Mouse (Mus musculus) heart, adult 2 months (tissue): ENCODE data around the gene Dqx1. TPM values are rescaled to one million over a fixed set of nuclear protein-coding genes. Genes with fewer than 3 reads are reported as not detected.

Source experiments
- DNase-seq, 2 experiments: peaks; one replicate each; pipeline ENCODE4 v3.0.0; 2021
- H3K27ac ChIP-seq: fragments of 200-600 bp; 2 replicates; pipeline ENCODE4 v1.8.1; 2022
- H3K27me3 ChIP-seq: fragments of 200-500 bp; 2 replicates; pipeline ENCODE4 v1.6.1; 2012; ENCODE audit warnings: mild to moderate bottlenecking, low read length, inconsistent platforms, mixed read lengths; ENCODE audit not compliant: control insufficient read depth, insufficient read depth
- H3K36me3 ChIP-seq: fragments of 200-500 bp; 2 replicates; pipeline ENCODE4 v1.6.1; 2012; ENCODE audit warnings: low read length, inconsistent platforms; ENCODE audit not compliant: control insufficient read depth, insufficient read depth
- H3K4me1 ChIP-seq: fragments of 200-500 bp; 2 replicates; pipeline ENCODE4 v1.6.1; 2011; ENCODE audit warnings: low read length; ENCODE audit not compliant: control insufficient read depth, insufficient read depth
- H3K4me3 ChIP-seq: fragments of 200-600 bp; 2 replicates; pipeline ENCODE4 v1.8.1; 2022
- H3K79me2 ChIP-seq: fragments of 200-500 bp; replicated peaks from 2 replicates; pipeline ENCODE4 v1.6.1; 2012; ENCODE audit warnings: mild to moderate bottlenecking, inconsistent platforms, low read length, moderate library complexity, mixed read lengths; ENCODE audit not compliant: control insufficient read depth, insufficient read depth
- H3K9ac ChIP-seq: fragments of 200-500 bp; 2 replicates; pipeline ENCODE4 v1.6.1; 2012; ENCODE audit warnings: low read depth, mild to moderate bottlenecking, control low read depth, inconsistent platforms, low read length, mixed read lengths
- CTCF ChIP-seq: fragments of 200-600 bp; IDR thresholded peaks from 2 replicates; pipeline ENCODE4 v1.8.1; 2022; ENCODE audit warnings: antibody characterized with exemption, mild to moderate bottlenecking, moderate library complexity
- EP300 ChIP-seq: fragments of 200-500 bp; IDR thresholded peaks from 2 replicates; pipeline ENCODE4 v1.6.1; 2011; ENCODE audit warnings: low read depth, low read length, control low read depth; ENCODE audit not compliant: insufficient read depth
- POLR2A ChIP-seq: fragments of 200-500 bp; IDR thresholded peaks from 2 replicates; pipeline ENCODE4 v1.6.1; 2011; ENCODE audit warnings: mild to moderate bottlenecking, low read depth, low read length, control low read depth; ENCODE audit not compliant: insufficient read depth
- WGBS: fragments of 180-500 bp; shearing (Covaris S2); methylation state at CpG from one replicate; pipeline ENCODE4 v1.1.7; 2018; 5-methylcytosine and 5-hydroxymethylcytosine counted together
- intact Hi-C: fragments of 180-260 bp; cut with DNase I; formaldehyde crosslinking; loops from one replicate; pipeline ENCODE4 v1.15.1; 2025
- polyA plus RNA-seq: library from polyadenylated mRNA; depleted of rRNA; stranded (reverse); fragments of >200 nt; gene quantifications from 2 replicates; pipeline ENCODE4 v1.2.3, GENCODE M21; 2012
- total RNA-seq, 2 experiments: library from RNA; stranded (reverse); gene quantifications; 2 replicates each; pipeline ENCODE4 v1.2.3; 2021

The Dqx1 gene
- total and polyA plus RNA-seq, 3 experiments: 0.65 to 1.4 (median 0.80) TPM

- no peak for DNase-seq
- Histone ChIP-seq H3K36me3 (no peaks in the 10 kb centered on the region), H3K9ac (no peak overlapping the region), H3K4me3 (no peak overlapping the region), H3K79me2 (no peaks in the 10 kb centered on the region), H3K27ac (no peak overlapping the region; the same call in 1 of the 2 replicates), H3K4me1 (peaks cover 5% of the 10 kb centered on the region), H3K27me3 (no peaks in the 10 kb centered on the region)
- WGBS: 49% methylated on average over 12 of the region's 12 CpGs
- TF ChIP-seq CTCF: no peak
- TF ChIP-seq EP300: no peak
- no peak for TF ChIP-seq POLR2A
- intact Hi-C loops: no loop called here
These were observed 42.9 kb upstream of the Dqx1 start for GRCm38 (mm10) chr6:83014482-83015466.

GRCm38 (mm10) chr6:83015749-83016148, 41.9 kb upstream of the Dqx1 start:
- Histone ChIP-seq H3K4me3 (no peak overlapping the region), H3K27ac (no peak overlapping the region), H3K27me3 (no peaks in the 10 kb centered on the region), H3K9ac (no peak overlapping the region), H3K4me1 (peaks cover 3% of the 10 kb centered on the region), H3K36me3 (no peaks in the 10 kb centered on the region), H3K79me2 (no peaks in the 10 kb centered on the region)
- WGBS: 91% methylated on average over 2 of the region's 2 CpGs
- TF ChIP-seq POLR2A: no peak
- TF ChIP-seq EP300: no peak
- no peak for TF ChIP-seq CTCF
- intact Hi-C loops: no loop called here
- DNase-seq: no peak

- H3K79me2 ChIP-seq: no peaks in the 10 kb centered on the region
- WGBS: 6% methylated on average over 3 of the region's 3 CpGs
- H3K27me3 ChIP-seq: no peaks in the 10 kb centered on the region
- no peak overlapping the region for H3K9ac ChIP-seq
- H3K36me3 ChIP-seq: no peaks in the 10 kb centered on the region
- peak; percentile 59 to 81 for DNase-seq
- H3K27ac ChIP-seq: peak overlapping the region; percentile 55
- peaks cover 3% of the 10 kb centered on the region for H3K4me1 ChIP-seq
- H3K4me3 ChIP-seq: no peak overlapping the region
- TF ChIP-seq CTCF (no peak), POLR2A (0 out of 2 replicates have a peak, but pooled peaks have one; percentile 22), EP300 (peak; percentile 66; the same call in 1 of the 2 replicates)
- intact Hi-C loops: no loop called here
These were observed 40.5 kb upstream of the Dqx1 start for GRCm38 (mm10) chr6:83017190-83017589.

- DNase-seq: no peak
- Histone ChIP-seq H3K36me3 (no peaks in the 10 kb centered on the region), H3K9ac (no peak overlapping the region), H3K27ac (no peak overlapping the region), H3K27me3 (no peaks in the 10 kb centered on the region), H3K4me1 (peaks cover 3% of the 10 kb centered on the region), H3K4me3 (no peak overlapping the region), H3K79me2 (no peaks in the 10 kb centered on the region)
- 76% methylated on average over 3 of the region's 3 CpGs for WGBS
- TF ChIP-seq CTCF (no peak), EP300 (no peak), POLR2A (no peak)
- intact Hi-C loops: no loop called here
These were observed 38.6 kb upstream of the Dqx1 start for GRCm38 (mm10) chr6:83019044-83019443.

GRCm38 (mm10) chr6:83020121-83020520, 37.5 kb upstream of the Dqx1 start:
- no peak for DNase-seq
- WGBS: 93% methylated on average over 6 of the region's 6 CpGs
- no peak for TF ChIP-seq CTCF
- H3K79me2 ChIP-seq: no peaks in the 10 kb centered on the region
- H3K27me3 ChIP-seq: no peaks in the 10 kb centered on the region
- no peak overlapping the region for H3K9ac ChIP-seq
- intact Hi-C loops: no loop called here
- no peaks in the 10 kb centered on the region for H3K36me3 ChIP-seq
- H3K4me3 ChIP-seq: no peak overlapping the region
- no peak overlapping the region for H3K27ac ChIP-seq
- peaks cover 3% of the 10 kb centered on the region for H3K4me1 ChIP-seq

- no peak for TF ChIP-seq POLR2A
- no peak for TF ChIP-seq CTCF
- no peak for TF ChIP-seq EP300
- H3K27me3 ChIP-seq: no peaks in the 10 kb centered on the region
- peaks cover 3% of the 10 kb centered on the region for H3K4me1 ChIP-seq
- H3K27ac ChIP-seq: no peak overlapping the region
- DNase-seq: no peak
- H3K36me3 ChIP-seq: no peaks in the 10 kb centered on the region
- H3K4me3 ChIP-seq: no peak overlapping the region
- intact Hi-C loops: no loop called here
- 69% methylated on average over 4 of the region's 4 CpGs for WGBS
- H3K79me2 ChIP-seq: no peaks in the 10 kb centered on the region
- no peak overlapping the region for H3K9ac ChIP-seq
These were observed 36.6 kb upstream of the Dqx1 start for GRCm38 (mm10) chr6:83020836-83021593.
